Mouse (Mus musculus) central nervous system, embryonic 11.5 days (tissue): ENCODE results near the gene Gm16381. TPM values are rescaled to one million over a fixed set of nuclear protein-coding genes. Genes with fewer than 3 reads are reported as not detected.

Experiments
- polyA plus RNA-seq: library from polyadenylated mRNA; depleted of rRNA; stranded (reverse); fragments of >200 nt; gene quantifications from 2 replicates; pipeline ENCODE4 v1.2.3, GENCODE M21; 2012; rRNA removed

The Gm16381 gene
- not detected in 2 replicates for polyA plus RNA-seq

GRCm38 (mm10) chr12:87644520-87644919 lies at the start of gene Gm16381:
Gene Gm16381, minus strand, starts transcription at chr12:87644620.

DNA sequence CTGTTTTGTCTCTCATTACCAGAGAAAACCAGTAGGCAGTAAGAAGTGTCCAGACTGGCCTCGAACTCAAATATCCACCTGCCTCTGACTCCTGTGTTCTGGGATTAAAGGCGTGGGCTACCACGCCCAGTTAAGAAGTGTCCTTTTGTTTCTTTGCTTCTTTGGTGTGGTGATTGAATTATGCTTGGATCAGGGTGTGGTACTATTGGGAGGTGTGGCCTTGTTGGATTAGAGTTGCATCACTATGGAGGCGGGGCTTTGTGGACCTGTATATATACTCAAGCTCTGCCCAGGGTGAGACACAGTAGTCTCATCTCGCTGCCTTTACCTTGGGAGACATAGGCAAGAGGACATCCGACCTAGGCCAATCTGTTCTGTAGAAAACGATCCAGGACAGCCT lies 25.9 kb downstream of the Gm16381 start, which contains the start of gene Gm4027:
Gene Gm4027, plus strand, starts transcription at position 301 of the 400 bp plus-strand sequence.

GRCm38 (mm10) chr12:87602388-87602787 lies 42.0 kb downstream of the Gm16381 start, which contains the start of gene Oog1:
Gene Oog1, plus strand, starts transcription at chr12:87602688.

Other genes with a start within 250 kb of the Gm16381 start
- gene Slirp, start 200.7 kb downstream of the Gm16381 start, polyA plus RNA-seq, result 74.2 and 107 TPM in 2 replicates
- gene Alkbh1, start 200.6 kb downstream of the Gm16381 start, polyA plus RNA-seq, result 44.1 and 53.0 TPM in 2 replicates
- 67.5 and 104 TPM in 2 replicates for gene Snw1, start 172.3 kb downstream of the Gm16381 start, polyA plus RNA-seq
- not detected in 2 replicates for gene Gm5788, start 149.9 kb downstream of the Gm16381 start, polyA plus RNA-seq
- gene Gm8300, start 130.3 kb downstream of the Gm16381 start, polyA plus RNA-seq, result not detected in 2 replicates
- gene Oog1, start 41.9 kb downstream of the Gm16381 start, polyA plus RNA-seq, result not detected in 2 replicates
- gene Gm4027, start 25.8 kb downstream of the Gm16381 start, polyA plus RNA-seq, result not detected in 2 replicates
- not detected in 2 replicates for gene Gm21319, start 131.1 kb upstream of the Gm16381 start, polyA plus RNA-seq
- not detected in 2 replicates for gene Gm21936, start 150.9 kb upstream of the Gm16381 start, polyA plus RNA-seq
- not detected in 2 replicates for gene BB287469, start 172.0 kb upstream of the Gm16381 start, polyA plus RNA-seq
- gene Gm2001, start 197.7 kb upstream of the Gm16381 start, polyA plus RNA-seq, result not detected in 2 replicates
- gene Gm2016, start 229.5 kb upstream of the Gm16381 start, polyA plus RNA-seq, result not detected in 2 replicates